Mouse (Mus musculus) MEL (cell line): Measurements from ENCODE around the gene Slc12a6.

Experiments used
- CHD1 ChIP-seq: IDR thresholded peaks from 2 replicates; pipeline ENCODE4 v1.6.1; 2012; ENCODE audit warnings: low read depth, mild to moderate bottlenecking, inconsistent platforms, low read length, improper control_type of control experiment
- CTCF ChIP-seq, 3 experiments: IDR thresholded peaks in 2 of 3; conservative IDR thresholded peaks in 1 of 3; 2 replicates each; pipeline ENCODE4 v1.5.1; 2011 to 2012; ENCODE audit warnings: low read length in 3 of 3, low read depth in 2 of 3, mild to moderate bottlenecking in 2 of 3, improper control_type of control experiment in 1 of 3, inconsistent platforms in 1 of 3, mixed read lengths in 1 of 3, moderate library complexity in 1 of 3; ENCODE audit not compliant: control insufficient read depth in 1 of 3, insufficient read depth in 1 of 3, poor library complexity in 1 of 3, severe bottlenecking in 1 of 3
- ETS1 ChIP-seq: IDR thresholded peaks from 2 replicates; pipeline ENCODE4 v1.6.1; 2012; ENCODE audit warnings: low read depth, mild to moderate bottlenecking, inconsistent platforms, low read length, improper control_type of control experiment, moderate library complexity
- GATA1 ChIP-seq: IDR thresholded peaks from 2 replicates; pipeline ENCODE4 v1.6.1; 2011; ENCODE audit warnings: low read depth, low read length, improper control_type of control experiment
- KAT2A ChIP-seq: conservative IDR thresholded peaks from 2 replicates; pipeline ENCODE4 v1.6.1; 2012; ENCODE audit warnings: low read depth, low read length, improper control_type of control experiment, inconsistent platforms
- MAX ChIP-seq: IDR thresholded peaks from 2 replicates; pipeline ENCODE4 v1.6.1; 2011; ENCODE audit warnings: low read length, improper control_type of control experiment
- MXI1 ChIP-seq: IDR thresholded peaks from 2 replicates; pipeline ENCODE4 v1.6.1; 2011; ENCODE audit warnings: mild to moderate bottlenecking, low read depth, low read length, improper control_type of control experiment
- POLR2A ChIP-seq, 2 experiments: IDR thresholded peaks; 2 replicates each; pipeline ENCODE4 v1.6.1; 2011 to 2012; ENCODE audit warnings: low read length in 2 of 2, mild to moderate bottlenecking in 2 of 2, control low read depth in 1 of 2, improper control_type of control experiment in 1 of 2, low read depth in 1 of 2, moderate library complexity in 1 of 2; ENCODE audit not compliant: control insufficient read depth in 1 of 2, insufficient read depth in 1 of 2, poor library complexity in 1 of 2
- POLR2AphosphoS5 ChIP-seq: IDR thresholded peaks from 2 replicates; pipeline ENCODE4 v1.6.1; 2012; ENCODE audit warnings: low read depth, borderline replicate concordance, mild to moderate bottlenecking, inconsistent platforms, low read length, moderate library complexity, mixed read lengths

DNA sequence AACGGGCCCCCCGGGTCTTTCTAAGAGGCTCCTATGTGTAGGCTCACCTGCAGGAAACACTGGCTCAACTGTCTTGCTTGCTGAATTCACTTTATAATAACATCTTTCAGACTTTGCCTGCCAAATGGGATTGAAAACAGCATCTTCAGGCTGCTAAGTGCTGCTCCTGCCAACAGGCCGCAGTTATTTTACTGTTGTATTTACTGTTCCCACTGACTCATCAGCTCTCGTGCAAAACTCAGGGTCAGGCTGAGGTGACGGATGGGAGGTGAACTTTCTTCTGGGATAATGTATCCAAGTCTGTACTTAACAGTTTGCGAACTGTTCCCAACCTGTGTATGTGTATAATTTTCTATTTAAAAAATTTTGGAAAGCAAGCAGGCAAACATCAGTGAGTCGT lies 53.3 kb downstream of the Slc12a6 start:
- TF ChIP-seq POLR2A (IDR thresholded peaks at IDR 0.05; ENCODE audit: control insufficient read depth in 1 of 2, insufficient read depth in 1 of 2, low read depth in 1 of 2, low read length in 2 of 2, poor library complexity in 1 of 2): no peak
- TF ChIP-seq KAT2A: no peak
- no peak for TF ChIP-seq CTCF (IDR thresholded peaks at IDR 0.05 in 2 of 3, conservative IDR thresholded peaks at IDR 0.05 in 1 of 3; ENCODE audit: control insufficient read depth in 1 of 3, insufficient read depth in 1 of 3, low read depth in 2 of 3, low read length in 3 of 3, poor library complexity in 1 of 3, severe bottlenecking in 1 of 3)
- no peak for TF ChIP-seq POLR2AphosphoS5
- no peak for TF ChIP-seq ETS1
- TF ChIP-seq MXI1: no peak
- no peak for TF ChIP-seq CHD1
- TF ChIP-seq GATA1: no peak
- no peak for TF ChIP-seq MAX
